Mouse (Mus musculus): ENCODE results near the gene Cacna1a.

Gene Cacna1a

DNA sequence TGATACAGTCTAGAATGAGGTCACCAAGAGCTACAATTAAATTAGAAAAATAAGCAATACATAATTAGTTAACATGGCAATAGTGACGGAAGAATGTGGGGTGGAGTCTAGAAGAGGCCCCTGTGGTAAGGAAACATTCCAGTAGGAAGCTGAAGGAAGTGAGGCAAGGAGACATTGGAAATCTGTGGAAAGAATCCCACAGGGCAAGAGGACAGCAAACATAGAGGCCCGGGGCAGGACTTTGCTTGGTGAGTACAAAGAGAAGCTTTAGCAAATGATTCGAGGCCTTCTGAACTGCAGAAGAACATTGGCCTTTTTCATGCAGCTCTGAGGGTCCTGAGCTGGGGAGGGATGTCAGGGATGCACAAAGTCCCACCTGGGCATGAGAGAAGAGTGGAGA, at the start of gene Cacna1a:
Gene Cacna1a (plus strand): TSS at position 166 of the 400 bp plus-strand sequence.
- no peak for DNase-seq (ENCODE audit: low read depth, low spot score)

DNA sequence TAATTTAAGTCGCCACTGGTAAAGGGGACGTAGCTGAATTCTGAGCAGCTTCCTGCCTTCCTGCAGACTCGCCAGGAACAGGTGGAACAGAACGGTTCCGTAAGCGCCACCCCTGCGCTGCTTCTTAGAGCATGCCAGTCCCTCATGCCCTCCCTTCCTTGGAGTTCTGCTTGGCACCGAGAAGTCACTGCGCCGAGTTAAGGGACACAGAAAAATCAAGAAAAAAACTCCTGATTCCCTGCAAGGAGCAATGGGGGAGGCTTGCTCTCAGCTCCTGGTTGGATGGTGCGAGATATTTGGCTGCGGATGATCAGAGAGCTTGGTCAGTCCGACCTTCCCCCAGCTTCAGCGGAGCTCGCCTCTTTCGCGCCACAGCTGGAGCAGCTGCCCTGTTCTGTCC, 49.7 kb upstream of the Cacna1a start:
- DNase-seq (ENCODE audit: low read depth, low spot score): no peak

DNA sequence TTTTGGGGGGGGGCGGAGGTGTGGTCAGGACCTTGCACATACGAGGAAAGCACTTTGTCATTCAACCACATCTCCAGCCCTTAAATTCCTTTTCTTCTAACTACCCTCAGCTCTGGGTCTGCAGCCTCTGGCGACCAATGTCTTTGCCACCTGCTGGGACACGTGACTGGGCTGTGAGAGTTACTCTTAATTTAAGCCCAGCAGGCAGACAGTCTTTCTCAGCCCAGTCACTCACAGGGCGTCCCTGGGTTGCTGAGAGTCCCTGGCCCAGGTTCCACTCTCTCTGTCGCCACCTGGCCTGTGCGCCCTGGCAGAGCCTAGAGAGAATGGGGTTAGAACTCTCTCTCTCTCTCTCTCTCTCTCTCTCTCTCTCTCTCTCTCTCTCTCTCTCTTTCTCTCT, 48.9 kb upstream of the Cacna1a start:
- no peak for DNase-seq (ENCODE audit: low read depth, low spot score)

DNA sequence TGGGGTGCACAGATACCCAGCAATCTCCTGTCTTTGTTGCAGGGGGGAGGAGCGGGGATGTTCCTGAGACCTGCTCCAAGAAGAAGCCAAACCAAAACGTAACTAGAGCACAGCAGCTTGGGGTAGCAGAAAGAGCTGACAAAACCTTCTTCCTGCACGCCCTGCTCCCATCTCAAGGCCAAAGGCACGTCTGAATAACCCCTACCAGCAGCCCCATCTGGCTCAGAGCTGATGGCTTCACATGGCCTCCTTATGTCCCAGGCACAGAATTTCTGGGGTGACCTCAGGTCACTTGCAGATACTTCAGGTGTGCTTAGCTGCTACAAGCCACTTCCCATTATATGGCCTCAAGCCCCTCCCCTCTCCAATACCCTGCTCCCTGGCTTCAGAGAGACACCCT, 48.4 kb upstream of the Cacna1a start:
- no peak for DNase-seq (ENCODE audit: low read depth, low spot score)

DNA sequence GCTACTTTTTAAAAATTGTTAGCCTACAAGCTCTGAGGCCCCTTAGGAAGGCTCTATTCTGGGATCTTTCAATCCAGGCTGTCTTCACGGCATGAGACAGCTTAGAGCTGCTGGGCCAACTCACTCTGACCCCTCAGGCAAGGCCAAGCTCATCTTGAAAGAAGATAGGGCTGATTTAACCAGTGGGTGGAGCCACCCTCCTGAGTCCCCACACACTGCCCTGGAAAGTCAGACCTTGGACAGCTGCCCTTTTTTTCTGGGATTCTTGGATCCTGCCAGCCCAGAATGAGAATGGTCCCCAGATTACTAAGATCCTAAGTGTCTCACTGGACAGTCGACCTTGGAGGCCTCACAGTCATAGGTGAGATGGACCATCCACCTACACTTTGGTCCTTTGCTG, 47.6 kb upstream of the Cacna1a start:
- no peak for DNase-seq (ENCODE audit: low read depth, low spot score)

DNA sequence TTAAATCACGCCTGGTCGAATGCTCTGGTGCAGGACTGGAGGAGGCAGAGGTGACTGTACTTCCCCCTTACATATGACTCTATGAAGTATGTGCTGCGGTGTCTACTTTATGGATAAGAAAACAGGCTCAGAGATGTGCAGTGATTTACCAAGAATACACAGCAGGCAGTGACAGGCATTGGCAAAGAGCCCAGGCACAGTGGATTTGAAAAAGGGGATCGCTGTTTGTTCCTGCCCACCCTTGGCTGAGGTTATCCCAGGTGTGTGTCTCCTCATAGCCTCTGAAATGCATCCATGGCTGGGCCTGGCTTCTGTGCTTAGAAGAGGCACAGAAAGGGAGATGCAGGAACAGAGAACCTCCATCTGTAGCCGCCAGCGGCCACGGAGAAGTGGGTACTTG, 42.7 kb upstream of the Cacna1a start:
- no peak for DNase-seq (ENCODE audit: low read depth, low spot score)

DNA sequence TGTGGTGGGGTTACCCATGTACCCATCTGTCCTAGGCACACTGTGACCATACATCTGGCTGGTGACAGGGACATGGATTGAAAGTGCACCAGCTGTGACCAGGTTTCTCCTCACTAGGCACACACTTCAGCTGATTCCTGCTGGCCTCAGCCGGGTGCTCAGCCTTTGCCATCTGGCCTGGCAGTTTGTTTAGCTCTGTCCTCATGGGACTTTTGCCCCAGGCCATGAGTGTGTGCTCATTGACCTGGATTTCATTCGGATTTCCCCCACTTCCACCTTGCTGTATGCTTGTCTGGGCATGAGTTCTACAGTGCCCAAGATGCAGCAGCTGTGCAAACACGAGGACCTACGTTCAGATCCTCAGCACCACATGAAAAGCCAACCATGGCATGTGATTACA, 41.8 kb upstream of the Cacna1a start:
- DNase-seq (ENCODE audit: low read depth, low spot score): no peak

DNA sequence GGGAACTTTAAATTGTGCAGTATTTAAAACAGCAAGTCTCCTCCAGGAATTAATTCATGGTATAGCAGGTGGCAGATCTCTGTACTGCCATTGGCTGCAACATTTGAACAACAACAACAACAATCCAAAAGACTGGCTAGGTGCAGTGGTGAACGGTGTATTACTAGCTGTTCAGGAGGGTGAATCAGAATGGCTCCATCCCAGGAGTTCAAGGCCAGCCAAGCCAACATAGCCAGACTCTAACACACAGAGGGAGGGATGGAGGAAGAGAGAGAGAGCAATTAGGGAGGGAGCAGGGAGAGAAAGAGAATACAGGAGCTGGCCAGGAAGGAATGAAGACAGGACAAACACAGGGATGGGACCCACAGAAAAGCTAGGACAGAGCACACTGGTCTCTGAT, 38.7 kb upstream of the Cacna1a start:
- DNase-seq (ENCODE audit: low read depth, low spot score): no peak

DNA sequence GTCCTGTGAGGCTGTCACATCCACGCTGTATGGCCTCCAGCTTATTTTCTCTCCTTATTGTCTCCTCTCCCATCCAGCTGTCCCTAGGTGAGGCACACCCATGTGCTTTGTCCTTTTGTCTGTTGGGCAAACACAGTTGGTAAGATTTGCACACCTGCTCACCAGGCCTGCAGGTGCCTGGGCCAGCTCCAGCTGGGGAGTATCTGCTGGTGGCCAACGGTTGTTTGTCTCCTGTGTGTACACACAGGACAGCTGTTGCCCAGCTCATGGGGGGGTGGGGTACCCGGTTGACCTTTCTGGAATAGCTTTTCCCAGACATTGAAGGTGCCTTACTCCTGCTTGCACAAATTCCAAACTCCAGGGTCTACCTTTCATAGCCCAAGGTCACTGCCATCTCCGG, 37.3 kb upstream of the Cacna1a start:
- DNase-seq (ENCODE audit: low read depth, low spot score): no peak

DNA sequence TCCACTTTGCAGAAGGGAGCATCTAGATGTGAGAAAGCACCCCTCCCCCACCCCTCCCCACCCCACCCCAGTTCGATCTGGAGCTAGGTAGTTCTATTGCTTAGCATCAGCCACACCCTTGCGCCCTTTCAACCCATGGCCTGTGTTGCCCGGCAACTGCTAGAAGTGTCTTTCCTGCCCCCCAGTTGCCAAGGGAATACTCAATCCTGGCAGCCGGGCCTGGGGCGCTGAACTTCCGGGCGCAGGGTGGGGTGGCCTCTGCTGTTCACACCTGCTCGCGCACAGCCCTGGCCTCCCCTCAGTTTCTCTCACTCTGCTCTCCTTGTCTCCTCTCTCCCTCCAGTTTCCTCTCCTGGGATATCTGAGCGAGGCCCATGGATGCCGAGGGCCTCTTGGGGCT, 31.8 kb upstream of the Cacna1a start:
- DNase-seq (ENCODE audit: low read depth, low spot score): no peak

DNA sequence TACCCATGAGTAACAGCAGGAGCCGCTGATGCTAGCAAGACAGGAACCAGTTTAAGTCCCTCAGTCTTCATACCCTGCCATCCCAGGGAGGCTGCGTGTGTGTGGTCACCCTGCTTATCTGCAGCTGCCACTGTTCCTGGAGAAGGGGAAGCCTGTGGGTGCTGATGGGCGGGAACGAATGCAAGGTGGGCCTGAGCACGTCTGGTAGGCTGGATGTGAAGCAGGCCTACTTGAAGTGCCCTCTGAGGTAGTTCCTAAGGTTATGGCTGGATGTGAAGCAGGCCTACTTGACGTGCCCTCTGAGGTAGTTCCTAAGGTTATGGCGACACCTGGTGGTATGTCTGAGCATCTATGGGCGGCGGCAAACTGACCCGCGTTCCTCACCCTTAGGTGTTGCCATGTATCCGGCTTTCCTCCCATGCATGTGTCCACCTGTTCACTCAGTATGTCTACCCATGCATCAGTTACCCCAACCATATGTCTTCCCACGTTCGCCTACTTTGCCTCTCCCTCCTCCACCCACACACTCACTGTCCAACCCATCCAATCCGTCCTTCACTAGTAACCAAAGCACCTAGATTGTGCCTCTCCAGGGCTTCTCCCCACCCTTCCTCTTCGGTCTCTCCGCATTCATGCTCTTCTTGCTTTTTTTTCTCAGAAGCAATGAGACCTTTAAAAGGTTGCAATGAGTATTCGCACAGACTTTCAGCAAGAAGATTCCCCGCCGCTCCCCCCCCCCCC, 30.4 kb upstream of the Cacna1a start:
- DNase-seq (ENCODE audit: low read depth, low spot score): peak; percentile 11

DNA sequence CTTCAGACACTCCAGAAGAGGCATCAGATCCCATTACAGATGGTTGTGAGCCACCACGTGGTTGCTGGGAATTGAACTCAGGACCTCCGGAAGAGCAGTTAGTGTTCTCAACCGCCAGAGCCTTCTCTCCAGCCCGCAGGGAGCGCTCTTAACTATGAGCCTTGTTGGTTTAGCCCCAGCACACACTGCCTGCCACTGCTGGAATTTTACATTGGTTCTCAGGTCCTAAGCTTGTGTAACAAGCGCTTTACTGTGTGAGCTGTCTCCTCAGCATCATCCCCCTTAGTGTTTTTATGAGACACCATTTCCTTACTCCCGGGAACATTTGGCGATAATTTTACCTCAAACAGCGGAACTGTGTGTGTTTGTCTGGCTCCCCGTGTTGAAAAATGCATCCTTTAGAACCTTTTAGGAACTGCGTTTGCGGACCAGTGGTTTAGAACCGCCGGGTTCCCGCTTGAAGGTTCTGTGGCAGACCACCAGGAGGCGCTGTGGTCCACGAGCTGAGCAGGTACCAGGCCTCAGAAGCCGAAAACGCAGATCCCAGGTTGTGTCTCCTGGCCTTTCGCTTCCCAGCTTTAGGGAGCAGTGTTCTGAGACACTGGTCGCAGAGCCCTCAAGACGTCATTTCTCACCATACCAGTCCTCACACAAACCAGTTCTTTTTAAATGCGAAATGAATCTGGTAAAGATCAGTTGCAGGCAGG, 24.7 kb upstream of the Cacna1a start:
- DNase-seq (ENCODE audit: low read depth, low spot score): peak; percentile 24

DNA sequence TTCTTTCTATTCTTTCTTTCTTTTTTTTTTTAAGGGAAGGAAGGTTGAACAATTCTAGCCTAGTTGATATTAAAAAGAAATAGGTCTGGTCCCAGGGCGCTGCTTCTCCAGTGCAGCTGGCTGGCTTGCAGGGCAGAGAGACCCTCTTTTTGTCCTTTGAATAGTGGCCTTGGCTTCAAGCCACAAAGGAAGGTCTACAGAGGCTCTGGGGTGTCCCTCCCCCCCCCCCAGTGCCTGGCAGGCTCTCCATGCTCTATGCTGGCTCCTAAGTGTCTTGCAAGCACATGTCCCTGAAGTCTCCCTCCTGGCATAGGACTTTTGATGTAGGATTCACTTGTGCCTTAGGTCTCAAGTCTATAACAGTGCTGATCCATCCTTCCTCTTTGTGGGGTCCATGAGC, 23.0 kb upstream of the Cacna1a start:
- no peak for DNase-seq (ENCODE audit: low read depth, low spot score)

DNA sequence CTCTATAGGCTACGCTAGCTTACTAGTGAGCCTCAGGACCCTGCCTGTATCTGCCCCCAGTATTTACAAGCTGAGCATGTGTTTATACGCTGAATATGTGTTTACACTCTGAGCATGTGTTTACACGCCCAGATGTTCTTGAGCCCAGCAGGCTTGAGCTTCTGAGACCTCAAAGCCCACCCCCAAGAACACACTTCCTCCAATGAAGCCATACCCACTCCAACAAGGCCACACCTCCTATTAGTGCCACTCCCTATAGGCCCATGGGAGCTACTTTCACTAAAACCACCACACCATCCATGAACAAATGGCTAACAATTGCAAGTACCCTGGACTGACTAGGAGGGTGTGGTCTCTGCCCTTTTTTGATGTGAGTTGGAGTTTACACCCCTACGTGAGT, 17.3 kb upstream of the Cacna1a start:
- DNase-seq (ENCODE audit: low read depth, low spot score): no peak

DNA sequence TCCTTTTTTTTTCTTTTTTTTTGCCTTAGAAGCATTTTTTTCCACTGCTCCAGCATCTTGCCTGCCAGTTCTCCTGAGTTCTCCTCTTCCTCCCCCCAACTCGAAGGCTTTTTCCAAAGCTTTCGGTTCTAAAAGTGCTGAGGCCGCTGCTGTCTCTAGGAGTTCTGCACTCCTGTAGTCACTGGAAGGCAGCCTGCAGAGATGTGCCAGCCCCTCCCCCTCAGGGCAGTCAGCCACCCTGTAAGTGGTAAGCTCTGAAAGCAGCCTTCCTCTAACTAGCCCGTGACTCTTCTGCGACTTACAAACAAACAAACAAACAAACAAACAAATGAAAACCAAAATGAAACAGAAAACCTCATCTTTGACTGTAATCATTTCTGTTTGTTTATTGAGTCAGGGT, 13.2 kb upstream of the Cacna1a start:
- no peak for DNase-seq (ENCODE audit: low read depth, low spot score)

DNA sequence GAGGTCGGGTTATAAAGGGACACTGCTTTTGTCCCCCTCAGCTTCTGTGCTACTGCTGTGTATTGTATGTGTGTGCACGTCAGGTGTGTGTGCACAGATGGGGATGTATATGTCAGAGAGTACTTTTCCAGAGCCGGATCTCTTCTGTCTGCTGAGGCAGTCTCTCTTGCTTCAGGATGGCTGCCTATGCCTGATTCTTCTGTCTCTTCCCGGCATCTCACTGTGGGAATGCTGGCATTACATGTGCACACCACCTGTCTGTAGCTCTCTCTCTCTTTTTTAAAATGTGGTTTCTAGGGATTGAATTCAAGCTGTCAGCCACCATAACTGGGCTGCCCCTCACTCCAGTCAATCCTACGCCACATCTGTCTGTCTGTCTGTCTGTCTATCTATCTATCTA, 12.4 kb upstream of the Cacna1a start:
- no peak for DNase-seq (ENCODE audit: low read depth, low spot score)

DNA sequence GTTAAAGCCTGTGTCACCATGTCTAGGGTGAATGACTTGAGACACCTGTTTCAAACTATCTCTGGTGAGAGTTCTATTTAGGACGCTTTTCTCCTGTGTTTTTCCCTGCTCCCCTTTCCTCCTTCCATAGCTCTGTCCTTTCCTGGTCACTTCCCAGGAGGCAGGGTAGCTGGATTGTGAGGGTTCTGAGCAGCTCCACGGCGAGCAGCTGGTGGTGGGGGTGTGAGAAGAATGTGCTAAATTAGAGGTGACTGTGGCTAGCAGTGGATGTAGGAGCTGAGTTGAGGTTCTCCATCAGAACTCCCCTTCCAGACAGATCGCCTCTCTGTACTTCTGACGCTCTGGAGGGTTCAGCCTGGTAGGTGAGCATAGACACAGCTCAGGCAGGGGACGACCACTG, 11.7 kb upstream of the Cacna1a start:
- no peak for DNase-seq (ENCODE audit: low read depth, low spot score)

DNA sequence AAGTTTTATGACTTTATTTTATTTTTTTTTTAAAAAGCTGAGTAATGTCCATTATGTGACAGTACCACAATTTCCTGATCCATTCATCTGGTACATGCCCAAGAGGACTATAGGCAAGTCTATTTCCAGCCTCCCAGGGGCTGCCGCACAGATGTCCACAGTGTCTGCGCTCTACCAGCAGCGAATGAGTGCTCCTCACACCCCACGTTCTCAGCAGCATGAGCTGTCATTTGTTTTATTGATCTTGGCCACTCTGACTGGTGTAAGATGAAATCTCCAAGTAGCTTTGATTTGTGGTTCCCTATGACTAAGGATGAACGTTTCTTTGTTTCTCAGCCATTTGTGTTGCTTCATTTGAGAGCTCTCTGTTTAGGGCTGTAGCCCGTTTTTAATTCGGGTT, 6.6 kb upstream of the Cacna1a start:
- no peak for DNase-seq (ENCODE audit: low read depth, low spot score)

DNA sequence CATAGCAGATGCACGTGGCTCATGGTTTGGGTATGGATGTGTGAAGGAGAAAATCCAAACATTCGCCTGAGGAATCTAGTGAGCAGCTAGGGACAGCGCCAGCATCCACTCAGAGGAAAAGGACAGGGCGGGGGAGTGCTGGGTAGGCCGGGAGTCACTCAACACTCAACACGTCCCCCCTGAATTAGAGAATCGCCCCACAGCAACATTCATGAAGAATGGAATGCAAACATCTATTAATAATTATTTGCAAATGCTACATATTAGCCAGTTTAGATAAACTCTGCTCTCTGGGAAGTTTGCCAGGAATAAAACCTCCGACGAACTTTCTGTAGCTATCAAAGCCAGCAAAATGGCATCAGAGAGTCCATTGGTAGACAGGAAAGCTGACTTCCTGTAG, 533 bp downstream of the Cacna1a start:
- no peak for DNase-seq (ENCODE audit: low read depth, low spot score)

DNA sequence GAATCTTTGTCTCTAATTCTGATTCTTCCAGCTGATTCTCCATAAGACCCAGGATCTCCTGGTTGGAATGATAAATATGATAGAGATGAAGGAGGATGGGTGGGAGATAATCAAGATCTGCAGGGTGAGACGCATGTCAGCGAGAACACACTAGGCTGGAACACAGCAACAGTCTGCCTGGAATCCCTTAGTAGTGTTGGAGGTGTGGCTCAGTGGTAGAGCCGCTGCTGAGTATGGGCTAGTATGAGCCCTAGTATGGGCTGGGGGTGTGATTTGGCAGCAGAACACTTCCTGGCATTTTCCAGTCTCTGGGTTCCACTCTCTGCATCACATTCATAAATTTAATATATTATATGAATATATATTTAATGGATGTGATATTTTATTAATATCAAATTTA, 933 bp downstream of the Cacna1a start:
- DNase-seq (ENCODE audit: low read depth, low spot score): no peak

DNA sequence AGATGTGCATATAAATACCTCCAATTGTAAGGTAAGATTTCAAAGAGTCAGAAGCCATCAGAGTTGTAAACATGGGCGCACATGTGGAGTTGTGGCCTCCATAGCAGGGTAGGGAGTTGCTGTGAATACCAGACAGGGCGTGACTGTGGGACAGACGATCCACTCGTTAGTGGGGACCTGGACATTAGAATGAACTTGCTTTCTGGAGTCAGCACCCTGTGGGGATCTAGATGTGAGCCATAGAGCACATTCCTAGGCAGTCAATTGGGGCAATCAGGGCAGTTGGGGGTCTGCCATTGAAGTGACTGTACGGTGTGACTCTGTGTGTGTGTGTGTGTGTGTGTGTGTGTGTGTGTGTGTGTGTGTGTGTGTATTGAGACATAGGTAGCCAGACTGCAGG, 3.4 kb downstream of the Cacna1a start:
- DNase-seq (ENCODE audit: low read depth, low spot score): no peak

DNA sequence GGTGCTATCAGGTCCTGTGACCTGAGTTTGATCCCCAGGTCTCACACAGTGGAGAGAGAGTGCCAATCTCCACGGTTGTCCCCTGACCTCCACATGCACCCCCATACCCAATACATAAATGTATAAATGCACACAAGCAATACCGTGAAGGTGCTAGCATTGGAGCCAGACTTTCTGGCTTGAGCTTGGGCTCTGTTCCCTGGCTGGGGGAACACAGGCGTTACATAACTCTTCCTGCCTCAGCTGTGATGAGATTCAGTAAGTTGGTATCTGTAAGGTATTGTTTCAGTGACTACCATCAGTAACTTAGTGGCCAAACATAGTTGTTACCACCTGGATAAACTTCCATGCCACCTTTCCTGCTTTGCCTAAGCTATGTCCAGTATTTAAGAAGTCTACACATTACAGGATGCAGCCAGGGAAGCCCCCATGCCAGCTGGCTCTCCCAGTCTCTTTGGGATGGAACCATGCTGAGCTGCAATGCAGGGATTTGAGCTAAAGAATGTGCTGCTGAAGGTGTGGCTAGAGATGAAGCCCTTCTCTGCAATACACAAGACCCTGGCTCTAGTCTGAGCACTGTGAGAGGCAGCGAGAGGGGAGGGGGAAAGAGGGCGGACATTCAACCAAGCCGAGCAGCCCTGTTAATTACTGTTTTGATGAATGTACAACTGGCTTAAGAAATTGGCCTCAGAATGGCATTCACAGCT, 7.7 kb downstream of the Cacna1a start:
- no peak for DNase-seq (ENCODE audit: low read depth, low spot score)
